Mouse (Mus musculus) layer of hippocampus, adult 2 months (tissue): ENCODE results near the gene Gabrg3. TPM values are rescaled to one million over a fixed set of nuclear protein-coding genes. Genes with fewer than 3 reads are reported as not detected.

Experiments
- DNase-seq, 2 experiments: peaks; one replicate each; pipeline ENCODE4 v3.0.0; 2022; ENCODE audit warnings: low spot score in 2 of 2
- H3K27ac ChIP-seq: fragments of 200-600 bp; 2 replicates; pipeline ENCODE4 v1.8.1; 2022
- H3K4me3 ChIP-seq: fragments of 200-600 bp; 2 replicates; pipeline ENCODE4 v1.8.1; 2022; ENCODE audit warnings: mild to moderate bottlenecking
- CTCF ChIP-seq: fragments of 200-600 bp; conservative IDR thresholded peaks from 2 replicates; pipeline ENCODE4 v1.8.1; 2022; ENCODE audit warnings: antibody characterized with exemption, mild to moderate bottlenecking, moderate library complexity
- total RNA-seq, 2 experiments: library from RNA; stranded (reverse); gene quantifications; 2 replicates each; pipeline ENCODE4 v1.2.3; 2021

Gene Gabrg3
- total RNA-seq, 2 experiments from 2014 or later: 15.5 to 15.8 TPM

- Histone ChIP-seq H3K27ac (no peak overlapping the region), H3K4me3 (no peak overlapping the region)
- DNase-seq: peak in 1 of 2 experiments; percentile 28
- no peak for TF ChIP-seq CTCF
These were observed 445.4 kb downstream of the Gabrg3 start for GRCm38 (mm10) chr7:56941606-56942005.

- DNase-seq: no peak
- TF ChIP-seq CTCF: peak; percentile 69
- no peak overlapping the region for H3K4me3 ChIP-seq
- H3K27ac ChIP-seq: no peak overlapping the region
These were observed 449.0 kb downstream of the Gabrg3 start for GRCm38 (mm10) chr7:56938020-56938419.

GRCm38 (mm10) chr7:56919499-56919898 is 467.5 kb downstream of the Gabrg3 start:
- H3K27ac ChIP-seq: no peak overlapping the region
- no peak for TF ChIP-seq CTCF
- H3K4me3 ChIP-seq: no peak overlapping the region
- DNase-seq: no peak

- H3K4me3 ChIP-seq: no peak overlapping the region
- H3K27ac ChIP-seq: no peak overlapping the region
- DNase-seq: no peak
- TF ChIP-seq CTCF: no peak
These were observed 472.1 kb downstream of the Gabrg3 start for GRCm38 (mm10) chr7:56914862-56915261.

GRCm38 (mm10) chr7:56899762-56900161 is 487.2 kb downstream of the Gabrg3 start:
- TF ChIP-seq CTCF: no peak
- Histone ChIP-seq H3K27ac (no peak overlapping the region), H3K4me3 (no peak overlapping the region)
- DNase-seq: peak in 1 of 2 experiments; percentile 0

- TF ChIP-seq CTCF: no peak
These were observed 519.5 kb downstream of the Gabrg3 start for GRCm38 (mm10) chr7:56867314-56868075.

GRCm38 (mm10) chr7:56843565-56843964 is 543.4 kb downstream of the Gabrg3 start:
- Histone ChIP-seq H3K27ac (peak overlapping the region; percentile 77), H3K4me3 (no peak overlapping the region)
- TF ChIP-seq CTCF: no peak
- DNase-seq: peak; percentile 34 to 83

More at GRCm38 (mm10) chr7:56867314-56868075, 519.5 kb downstream of the Gabrg3 start:
- Histone ChIP-seq H3K4me3 (no peak overlapping the region), H3K27ac (no peak overlapping the region)
- DNase-seq: no peak

GRCm38 (mm10) chr7:56825446-56825845 is 561.5 kb downstream of the Gabrg3 start:
- no peak for TF ChIP-seq CTCF
- Histone ChIP-seq H3K27ac (no peak overlapping the region), H3K4me3 (no peak overlapping the region)
- DNase-seq: no peak

GRCm38 (mm10) chr7:56801841-56802240 is 585.1 kb downstream of the Gabrg3 start:
- Histone ChIP-seq H3K4me3 (no peak overlapping the region), H3K27ac (no peak overlapping the region)
- TF ChIP-seq CTCF: no peak
- DNase-seq: peak; percentile 34

- no peak for TF ChIP-seq CTCF
- H3K27ac ChIP-seq: no peak overlapping the region
These were observed 607.9 kb downstream of the Gabrg3 start for GRCm38 (mm10) chr7:56779122-56779521.

GRCm38 (mm10) chr7:56768216-56768615 is 618.8 kb downstream of the Gabrg3 start:
- no peak for TF ChIP-seq CTCF
- no peak for DNase-seq
- H3K4me3 ChIP-seq: no peak overlapping the region
- no peak overlapping the region for H3K27ac ChIP-seq

More at GRCm38 (mm10) chr7:56779122-56779521, 607.9 kb downstream of the Gabrg3 start:
- no peak overlapping the region for H3K4me3 ChIP-seq
- peak; percentile 22 to 46 for DNase-seq

- no peak for TF ChIP-seq CTCF
- Histone ChIP-seq H3K4me3 (no peak overlapping the region), H3K27ac (no peak overlapping the region)
- DNase-seq: no peak
These were observed 619.2 kb downstream of the Gabrg3 start for GRCm38 (mm10) chr7:56767796-56768195.

- 0 out of 2 replicates have a peak overlapping the region, but pooled peaks have one; percentile 8 for H3K27ac ChIP-seq
- DNase-seq: peak in 1 of 2 experiments; percentile 10
- H3K4me3 ChIP-seq: no peak overlapping the region
- no peak for TF ChIP-seq CTCF
These were observed 621.2 kb downstream of the Gabrg3 start for GRCm38 (mm10) chr7:56765612-56766445.

- H3K4me3 ChIP-seq: no peak overlapping the region
- no peak overlapping the region for H3K27ac ChIP-seq
- peak; percentile 25; the same call in 1 of the 2 replicates for TF ChIP-seq CTCF
- peak in 1 of 2 experiments; percentile 13 for DNase-seq
These were observed 657.8 kb downstream of the Gabrg3 start for GRCm38 (mm10) chr7:56729225-56729624.

Other genes starting within 250 kb of the Gabrg3 start
- gene Gabrb3, start 32.5 kb upstream of the Gabrg3 start, total RNA-seq: 100 to 1,000 TPM; 276 to 305 TPM
- 100 to 1,000 TPM; 172 to 194 TPM for gene Gabra5, start 122.9 kb upstream of the Gabrg3 start, total RNA-seq